Mouse (Mus musculus): ENCODE results near the gene St6gal1.

DNA sequence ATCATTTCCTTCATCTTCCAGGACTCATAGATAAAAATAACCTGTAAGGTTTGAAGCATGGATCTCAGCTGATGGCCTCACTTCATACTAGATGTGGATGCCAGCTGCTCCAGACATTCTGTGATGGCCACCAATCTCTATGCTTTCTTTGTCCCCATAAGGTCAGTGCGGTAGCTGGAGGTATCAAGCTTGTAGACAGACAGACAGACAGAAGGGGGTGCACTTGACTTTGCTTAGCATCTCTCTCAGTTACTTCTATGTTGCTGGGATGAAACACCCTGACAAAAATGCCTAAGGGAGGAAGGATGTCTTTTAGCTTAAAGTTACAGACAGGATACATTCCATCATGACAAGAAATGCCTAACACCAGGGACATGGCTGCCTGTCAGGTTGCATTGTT, 59.1 kb downstream of the St6gal1 start:
- TF ChIP-seq CEBPB (IDR thresholded peaks at IDR 0.05; ENCODE audit: insufficient read depth, poor library complexity, severe bottlenecking): no peak
- no peak for TF ChIP-seq POLR2A (IDR thresholded peaks at IDR 0.05; ENCODE audit: insufficient read length, low read depth)
- no peak for TF ChIP-seq USF1 (IDR thresholded peaks at IDR 0.05; ENCODE audit: low read depth)
- TF ChIP-seq POLR2AphosphoS2 (IDR thresholded peaks at IDR 0.05; ENCODE audit: insufficient read length, low read depth): no peak
- no peak for TF ChIP-seq MAX (IDR thresholded peaks at IDR 0.05; ENCODE audit: low read depth)
- TF ChIP-seq SRF (IDR thresholded peaks at IDR 0.05; ENCODE audit: control insufficient read depth, insufficient read length, low read depth): no peak
- TF ChIP-seq TCF3 (IDR thresholded peaks at IDR 0.05; ENCODE audit: insufficient read length, low read depth): no peak
- no peak for TF ChIP-seq MYOD1 (IDR thresholded peaks at IDR 0.05; ENCODE audit: control insufficient read depth in 1 of 3, insufficient read length in 2 of 3, low read depth in 2 of 3)
- TF ChIP-seq E2F4 (IDR thresholded peaks at IDR 0.05; ENCODE audit: insufficient read depth): no peak
- TF ChIP-seq MYOG (IDR thresholded peaks at IDR 0.05; ENCODE audit: control insufficient read depth in 1 of 3, insufficient read depth in 1 of 3, insufficient read length in 2 of 3, low read depth in 2 of 3): no peak
